Mouse (Mus musculus) liver, adult 2 months (tissue): ENCODE results near the gene Plcb3. TPM values are rescaled to one million over a fixed set of nuclear protein-coding genes. Genes with fewer than 3 reads are reported as not detected.

Source experiments
- DNase-seq: peaks from one replicate; pipeline ENCODE4 v3.0.0-alpha.2; 2011; ENCODE audit warnings: low read depth, low spot score; ENCODE audit errors: extremely low read depth
- H3K27ac ChIP-seq: fragments of 200-500 bp; replicated peaks from 2 replicates; pipeline ENCODE4 v1.5.1; 2012; ENCODE audit warnings: low read depth, mild to moderate bottlenecking, control low read depth, inconsistent platforms, low read length; ENCODE audit not compliant: insufficient read depth
- H3K27me3 ChIP-seq: fragments of 200-500 bp; 2 replicates; pipeline ENCODE4 v1.6.1; 2012; ENCODE audit warnings: mild to moderate bottlenecking, moderate library complexity, low read length, inconsistent platforms; ENCODE audit not compliant: control insufficient read depth, insufficient read depth
- H3K36me3 ChIP-seq: fragments of 200-500 bp; 2 replicates; pipeline ENCODE4 v1.6.1; 2012; ENCODE audit warnings: low read length, inconsistent platforms; ENCODE audit not compliant: control insufficient read depth, insufficient read depth
- H3K4me1 ChIP-seq: fragments of 200-500 bp; 2 replicates; pipeline ENCODE4 v1.6.1; 2011; ENCODE audit warnings: low read length; ENCODE audit not compliant: control insufficient read depth, insufficient read depth
- H3K4me3 ChIP-seq: fragments of 200-500 bp; 2 replicates; pipeline ENCODE4 v1.5.1; 2011; ENCODE audit warnings: low read depth, mild to moderate bottlenecking, control low read depth, low read length, moderate library complexity; ENCODE audit not compliant: insufficient read depth
- H3K79me2 ChIP-seq: fragments of 200-500 bp; 2 replicates; pipeline ENCODE4 v1.6.1; 2012; ENCODE audit warnings: inconsistent platforms, mild to moderate bottlenecking, low read length, moderate library complexity; ENCODE audit not compliant: control insufficient read depth, insufficient read depth
- H3K9ac ChIP-seq: fragments of 200-500 bp; 2 replicates; pipeline ENCODE4 v1.6.1; 2012; ENCODE audit warnings: low read depth, mild to moderate bottlenecking, control low read depth, inconsistent platforms, low read length
- CTCF ChIP-seq: fragments of 200-500 bp; IDR thresholded peaks from 2 replicates; pipeline ENCODE4 v1.5.1; 2011; ENCODE audit warnings: low read depth, low read length, control low read depth
- POLR2A ChIP-seq: fragments of 200-500 bp; IDR thresholded peaks from 2 replicates; pipeline ENCODE4 v1.6.1; 2011; ENCODE audit warnings: low read length, control low read depth; ENCODE audit not compliant: insufficient read depth; ENCODE audit errors: extremely low read depth
- WGBS: fragments of 180-500 bp; shearing (Covaris S2); methylation state at CpG from one replicate; pipeline ENCODE4 v1.1.7; 2018; 5-methylcytosine and 5-hydroxymethylcytosine counted together
- polyA plus RNA-seq: library from polyadenylated mRNA; depleted of rRNA; stranded (reverse); fragments of >200 nt; gene quantifications from 2 replicates; pipeline ENCODE4 v1.2.3, GENCODE M21; 2012
- total RNA-seq: library from RNA; depleted of rRNA; stranded (reverse); fragments of >200 nt; gene quantifications from 2 replicates; pipeline ENCODE4 v1.2.3, GENCODE M21; 2014

Gene Plcb3
- total and polyA plus RNA-seq, 2 experiments: 5.9 to 27.6 TPM

DNA sequence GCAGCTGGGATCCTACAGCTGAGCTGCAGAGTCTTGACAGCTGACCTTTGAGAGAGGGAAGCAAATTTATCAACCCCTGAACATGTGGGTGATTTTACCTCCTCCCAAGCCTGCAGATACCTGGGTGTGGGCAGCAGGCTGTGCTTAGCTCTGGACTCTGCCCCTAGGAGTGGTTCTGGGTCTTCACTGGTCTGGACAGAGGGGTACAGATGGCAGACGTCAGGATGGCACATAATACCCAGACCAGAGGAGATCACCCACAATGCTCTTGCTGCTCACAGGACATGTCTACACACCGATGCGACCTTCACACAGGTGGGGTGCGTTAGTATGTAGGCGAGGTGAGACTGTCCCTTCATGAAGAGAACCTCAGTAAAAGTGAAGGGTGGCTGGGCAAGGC is 26.7 kb downstream of the Plcb3 start:
- H3K4me1 ChIP-seq: peaks cover 11% of the 10 kb centered on the region
- TF ChIP-seq CTCF: no peak
- no peak for TF ChIP-seq POLR2A
- no peak for DNase-seq
- no peak overlapping the region for H3K9ac ChIP-seq
- no peaks in the 10 kb centered on the region for H3K79me2 ChIP-seq
- 93% methylated on average over 5 of the region's 5 CpGs for WGBS
- no peaks in the 10 kb centered on the region for H3K27me3 ChIP-seq
- no peaks in the 10 kb centered on the region for H3K36me3 ChIP-seq
- H3K4me3 ChIP-seq: no peak overlapping the region
- no peak overlapping the region for H3K27ac ChIP-seq

DNA sequence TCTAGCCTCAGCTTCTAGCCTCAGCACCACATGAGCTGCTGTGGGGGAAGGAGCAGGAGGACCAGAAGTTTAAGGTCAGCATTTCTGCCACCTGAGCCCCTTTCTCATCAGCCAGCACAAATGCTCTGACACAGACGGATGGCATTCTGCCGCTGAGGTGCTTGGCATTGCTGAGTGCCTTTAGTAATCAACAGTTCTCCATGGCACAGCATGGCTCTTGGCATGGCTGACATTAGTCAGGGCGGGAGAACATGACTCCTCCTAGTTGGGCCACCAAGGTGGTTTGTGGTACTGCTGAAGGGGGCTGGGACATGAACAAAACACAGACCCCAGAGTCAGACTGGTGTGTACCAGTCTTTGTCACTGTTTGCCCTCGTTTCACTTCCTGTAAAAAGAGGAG is 28.1 kb downstream of the Plcb3 start:
- H3K36me3 ChIP-seq: no peaks in the 10 kb centered on the region
- no peak for DNase-seq
- peaks cover 6% of the 10 kb centered on the region for H3K4me1 ChIP-seq
- no peak overlapping the region for H3K9ac ChIP-seq
- no peak overlapping the region for H3K4me3 ChIP-seq
- WGBS: 86% methylated on average over 4 of the region's 4 CpGs
- H3K79me2 ChIP-seq: 0 out of 2 replicates have a peak, but pooled peaks cover 2% of the 10 kb centered on the region
- TF ChIP-seq CTCF (no peak), POLR2A (no peak)
- H3K27ac ChIP-seq: no peak overlapping the region
- no peaks in the 10 kb centered on the region for H3K27me3 ChIP-seq

- DNase-seq: no peak
- peaks cover 4% of the 10 kb centered on the region; the same call in 1 of the 2 replicates for H3K4me1 ChIP-seq
- no peak overlapping the region for H3K27ac ChIP-seq
- 77% methylated on average over 4 of the region's 4 CpGs for WGBS
- no peak overlapping the region for H3K4me3 ChIP-seq
- H3K9ac ChIP-seq: no peak overlapping the region
- H3K79me2 ChIP-seq: peaks cover 5% of the 10 kb centered on the region
- no peaks in the 10 kb centered on the region for H3K36me3 ChIP-seq
- no peaks in the 10 kb centered on the region for H3K27me3 ChIP-seq
- TF ChIP-seq POLR2A (no peak), CTCF (no peak)
These were observed 28.5 kb downstream of the Plcb3 start for GRCm38 (mm10) chr19:6947742-6948141.

GRCm38 (mm10) chr19:6943709-6944108 is 32.6 kb downstream of the Plcb3 start:
- H3K4me3 ChIP-seq: no peak overlapping the region
- H3K27me3 ChIP-seq: no peaks in the 10 kb centered on the region
- peaks cover 11% of the 10 kb centered on the region for H3K4me1 ChIP-seq
- WGBS: 98% methylated on average over 6 of the region's 6 CpGs
- DNase-seq: no peak
- no peak for TF ChIP-seq POLR2A
- peaks cover 8% of the 10 kb centered on the region for H3K79me2 ChIP-seq
- no peak overlapping the region for H3K27ac ChIP-seq
- H3K9ac ChIP-seq: no peak overlapping the region
- no peaks in the 10 kb centered on the region for H3K36me3 ChIP-seq

DNA sequence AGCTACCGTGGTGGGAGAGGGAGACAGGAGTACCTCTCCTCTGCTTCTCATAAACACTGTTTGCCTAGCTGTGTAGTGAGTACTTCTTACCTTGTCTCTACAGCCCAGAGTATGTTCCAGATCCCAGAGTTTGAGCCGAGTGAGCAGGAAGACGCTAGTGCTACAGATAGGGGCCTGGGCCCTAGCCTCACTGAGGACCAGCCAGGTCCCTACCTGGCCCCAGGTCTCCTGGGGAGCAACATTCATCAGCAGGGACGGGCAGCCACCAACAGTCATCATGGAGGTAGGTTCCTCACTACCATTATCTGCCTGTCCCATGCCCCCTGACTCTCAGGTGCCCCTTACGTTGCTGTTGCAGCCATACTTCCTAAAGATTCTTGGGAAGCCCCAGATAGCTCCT is 33.5 kb downstream of the Plcb3 start:
- WGBS: 25% methylated on average over 5 of the region's 5 CpGs
- TF ChIP-seq POLR2A: no peak
- no peak for TF ChIP-seq CTCF
- Histone ChIP-seq H3K36me3 (no peaks in the 10 kb centered on the region), H3K27ac (peak overlapping the region; percentile 84), H3K27me3 (no peaks in the 10 kb centered on the region), H3K4me3 (peak overlapping the region; percentile 85), H3K9ac (peak overlapping the region; percentile 70), H3K79me2 (peaks cover 8% of the 10 kb centered on the region), H3K4me1 (peaks cover 20% of the 10 kb centered on the region)
- no peak for DNase-seq

- Histone ChIP-seq H3K4me3 (peak within 1 kb of the TSS; percentile 85), H3K27me3 (no peaks in the 10 kb centered on the region), H3K9ac (peak within 1 kb of the TSS; percentile 91), H3K27ac (peak within 1 kb of the TSS; percentile 88), H3K79me2 (peaks cover 8% of the 10 kb centered on the region), H3K4me1 (peaks cover 23% of the 10 kb centered on the region), H3K36me3 (no peaks in the 10 kb centered on the region)
- peak; percentile 87 for DNase-seq
- under 1% methylated on average over 27 of the region's 27 CpGs for WGBS
- no peak for TF ChIP-seq CTCF
- TF ChIP-seq POLR2A: peak; percentile 80; the same call in 1 of the 2 replicates
These were observed 34.0 kb downstream of the Plcb3 start, which contains the start of gene Gpr137 for GRCm38 (mm10) chr19:6942249-6942691. Gene Gpr137 (minus strand): TSS chr19:6942480.
